Mouse (Mus musculus): Measurements from ENCODE around the gene Pole4. TPM values are rescaled to one million over a fixed set of nuclear protein-coding genes. Genes with fewer than 3 reads are reported as not detected.

Gene Pole4
- polyA plus RNA-seq, 1 experiment from 2014 or later: 41.3 TPM

- WGBS (ENCODE audit: insufficient replicate concordance): 80% methylated on average over 13 of the region's 13 CpGs
- ATAC-seq (ENCODE audit: low read depth): no peak
These were observed 22.0 kb upstream of the Pole4 start for GRCm38 (mm10) chr6:82727206-82727605.

GRCm38 (mm10) chr6:82723321-82723720 is 18.2 kb upstream of the Pole4 start:
- no peaks in the 10 kb centered on the region for H3K4me1 ChIP-seq (ENCODE audit: control insufficient read depth, low read depth, low read length)
- no peaks in the 10 kb centered on the region for H3K27me3 ChIP-seq (ENCODE audit: control insufficient read depth, insufficient read depth, low read depth, low read length)
- H3K9ac ChIP-seq (ENCODE audit: low read depth, low read length): no peak overlapping the region
- 58% methylated on average over 5 of the region's 5 CpGs for WGBS (ENCODE audit: insufficient replicate concordance)
- no peak overlapping the region for H3K4me3 ChIP-seq (ENCODE audit: low read depth, low read length)
- no peaks in the 10 kb centered on the region for H3K9me3 ChIP-seq (replicated peaks; ENCODE audit: control insufficient read depth, low read length)
- no peaks in the 10 kb centered on the region for H3K36me3 ChIP-seq (ENCODE audit: control insufficient read depth, insufficient read depth)
- H3K4me2 ChIP-seq (ENCODE audit: low read depth, low read length): no peak overlapping the region
- ATAC-seq (ENCODE audit: low read depth): no peak
- no peak overlapping the region for H3K27ac ChIP-seq (ENCODE audit: low read length)

More at GRCm38 (mm10) chr6:82727206-82727605, 22.0 kb upstream of the Pole4 start:
- no peaks in the 10 kb centered on the region for H3K4me1 ChIP-seq (ENCODE audit: control insufficient read depth, low read depth, low read length)
- no peak overlapping the region for H3K27ac ChIP-seq (ENCODE audit: low read length)
- H3K9me3 ChIP-seq (replicated peaks; ENCODE audit: control insufficient read depth, low read length): no peaks in the 10 kb centered on the region
- no peak overlapping the region for H3K9ac ChIP-seq (ENCODE audit: low read depth, low read length)
- no peak overlapping the region for H3K4me3 ChIP-seq (ENCODE audit: low read depth, low read length)
- no peaks in the 10 kb centered on the region for H3K27me3 ChIP-seq (ENCODE audit: control insufficient read depth, insufficient read depth, low read depth, low read length)
- no peak overlapping the region for H3K4me2 ChIP-seq (ENCODE audit: low read depth, low read length)
- H3K36me3 ChIP-seq (ENCODE audit: control insufficient read depth, insufficient read depth): no peaks in the 10 kb centered on the region

- WGBS (ENCODE audit: insufficient replicate concordance): 56% methylated on average over 4 of the region's 4 CpGs
- H3K27me3 ChIP-seq (ENCODE audit: control insufficient read depth, insufficient read depth, low read depth, low read length): no peaks in the 10 kb centered on the region
- no peaks in the 10 kb centered on the region for H3K4me1 ChIP-seq (ENCODE audit: control insufficient read depth, low read depth, low read length)
- no peak overlapping the region for H3K9ac ChIP-seq (ENCODE audit: low read depth, low read length)
- no peaks in the 10 kb centered on the region for H3K9me3 ChIP-seq (replicated peaks; ENCODE audit: control insufficient read depth, low read length)
- H3K4me2 ChIP-seq (ENCODE audit: low read depth, low read length): no peak overlapping the region
- H3K36me3 ChIP-seq (ENCODE audit: control insufficient read depth, insufficient read depth): no peaks in the 10 kb centered on the region
- H3K27ac ChIP-seq (ENCODE audit: low read length): no peak overlapping the region
- H3K4me3 ChIP-seq (ENCODE audit: low read depth, low read length): no peak overlapping the region
- ATAC-seq (ENCODE audit: low read depth): no peak
These were observed 11.0 kb upstream of the Pole4 start for GRCm38 (mm10) chr6:82716126-82716525.

GRCm38 (mm10) chr6:82715653-82716052 is 10.5 kb upstream of the Pole4 start:
- Histone ChIP-seq H3K9me3 (replicated peaks; ENCODE audit: control insufficient read depth, low read length) (no peaks in the 10 kb centered on the region), H3K9ac (ENCODE audit: low read depth, low read length) (no peak overlapping the region), H3K4me1 (ENCODE audit: control insufficient read depth, low read depth, low read length) (no peaks in the 10 kb centered on the region), H3K36me3 (ENCODE audit: control insufficient read depth, insufficient read depth) (no peaks in the 10 kb centered on the region), H3K4me2 (ENCODE audit: low read depth, low read length) (no peak overlapping the region), H3K27me3 (ENCODE audit: control insufficient read depth, insufficient read depth, low read depth, low read length) (no peaks in the 10 kb centered on the region), H3K4me3 (ENCODE audit: low read depth, low read length) (no peak overlapping the region), H3K27ac (ENCODE audit: low read length) (no peak overlapping the region)
- WGBS (ENCODE audit: insufficient replicate concordance): 53% methylated on average over 3 of the region's 3 CpGs
- no peak for ATAC-seq (ENCODE audit: low read depth)

GRCm38 (mm10) chr6:82715253-82715652 is 10.1 kb upstream of the Pole4 start:
- no peak for ATAC-seq (ENCODE audit: low read depth)
- Histone ChIP-seq H3K4me2 (ENCODE audit: low read depth, low read length) (no peak overlapping the region), H3K27me3 (ENCODE audit: control insufficient read depth, insufficient read depth, low read depth, low read length) (no peaks in the 10 kb centered on the region), H3K9ac (ENCODE audit: low read depth, low read length) (no peak overlapping the region), H3K27ac (ENCODE audit: low read length) (no peak overlapping the region), H3K36me3 (ENCODE audit: control insufficient read depth, insufficient read depth) (no peaks in the 10 kb centered on the region), H3K4me1 (ENCODE audit: control insufficient read depth, low read depth, low read length) (no peaks in the 10 kb centered on the region), H3K4me3 (ENCODE audit: low read depth, low read length) (no peak overlapping the region), H3K9me3 (replicated peaks; ENCODE audit: control insufficient read depth, low read length) (no peaks in the 10 kb centered on the region)
- 79% methylated on average over 6 of the region's 6 CpGs for WGBS (ENCODE audit: insufficient replicate concordance)

GRCm38 (mm10) chr6:82714841-82715240 is 9.7 kb upstream of the Pole4 start:
- no peaks in the 10 kb centered on the region for H3K36me3 ChIP-seq (ENCODE audit: control insufficient read depth, insufficient read depth)
- H3K4me2 ChIP-seq (ENCODE audit: low read depth, low read length): no peak overlapping the region
- no peaks in the 10 kb centered on the region for H3K4me1 ChIP-seq (ENCODE audit: control insufficient read depth, low read depth, low read length)
- no peaks in the 10 kb centered on the region for H3K27me3 ChIP-seq (ENCODE audit: control insufficient read depth, insufficient read depth, low read depth, low read length)
- H3K9me3 ChIP-seq (replicated peaks; ENCODE audit: control insufficient read depth, low read length): no peaks in the 10 kb centered on the region
- WGBS (ENCODE audit: insufficient replicate concordance): 67% methylated on average over 5 of the region's 5 CpGs
- no peak overlapping the region for H3K4me3 ChIP-seq (ENCODE audit: low read depth, low read length)
- H3K9ac ChIP-seq (ENCODE audit: low read depth, low read length): no peak overlapping the region
- no peak for ATAC-seq (ENCODE audit: low read depth)
- H3K27ac ChIP-seq (ENCODE audit: low read length): no peak overlapping the region

- Histone ChIP-seq H3K9ac (ENCODE audit: low read depth, low read length) (no peak overlapping the region), H3K27me3 (ENCODE audit: control insufficient read depth, insufficient read depth, low read depth, low read length) (no peaks in the 10 kb centered on the region), H3K4me1 (ENCODE audit: control insufficient read depth, low read depth, low read length) (no peaks in the 10 kb centered on the region), H3K36me3 (ENCODE audit: control insufficient read depth, insufficient read depth) (no peaks in the 10 kb centered on the region), H3K4me3 (ENCODE audit: low read depth, low read length) (no peak overlapping the region), H3K9me3 (replicated peaks; ENCODE audit: control insufficient read depth, low read length) (no peaks in the 10 kb centered on the region), H3K27ac (ENCODE audit: low read length) (no peak overlapping the region), H3K4me2 (ENCODE audit: low read depth, low read length) (no peak overlapping the region)
- no peak for ATAC-seq (ENCODE audit: low read depth)
- 14% methylated on average over 3 of the region's 3 CpGs for WGBS (ENCODE audit: insufficient replicate concordance)
These were observed 9.1 kb upstream of the Pole4 start for GRCm38 (mm10) chr6:82714243-82714642.

- WGBS (ENCODE audit: insufficient replicate concordance): 63% methylated on average over 3 of the region's 3 CpGs
- Histone ChIP-seq H3K36me3 (ENCODE audit: control insufficient read depth, insufficient read depth) (no peaks in the 10 kb centered on the region), H3K4me3 (ENCODE audit: low read depth, low read length) (no peak overlapping the region), H3K4me2 (ENCODE audit: low read depth, low read length) (no peak overlapping the region), H3K9me3 (replicated peaks; ENCODE audit: control insufficient read depth, low read length) (no peaks in the 10 kb centered on the region), H3K9ac (ENCODE audit: low read depth, low read length) (no peak overlapping the region), H3K4me1 (ENCODE audit: control insufficient read depth, low read depth, low read length) (no peaks in the 10 kb centered on the region), H3K27me3 (ENCODE audit: control insufficient read depth, insufficient read depth, low read depth, low read length) (no peaks in the 10 kb centered on the region), H3K27ac (ENCODE audit: low read length) (no peak overlapping the region)
- ATAC-seq (ENCODE audit: low read depth): no peak
These were observed 2.6 kb upstream of the Pole4 start for GRCm38 (mm10) chr6:82707742-82708141.

- H3K36me3 ChIP-seq (ENCODE audit: control insufficient read depth, insufficient read depth): no peaks in the 10 kb centered on the region
- H3K9ac ChIP-seq (ENCODE audit: low read depth, low read length): no peak overlapping the region
- no peak for ATAC-seq (ENCODE audit: low read depth)
- no peak overlapping the region for H3K4me3 ChIP-seq (ENCODE audit: low read depth, low read length)
- H3K27me3 ChIP-seq (ENCODE audit: control insufficient read depth, insufficient read depth, low read depth, low read length): no peaks in the 10 kb centered on the region
- no peak overlapping the region for H3K27ac ChIP-seq (ENCODE audit: low read length)
- H3K9me3 ChIP-seq (replicated peaks; ENCODE audit: control insufficient read depth, low read length): no peaks in the 10 kb centered on the region
- H3K4me1 ChIP-seq (ENCODE audit: control insufficient read depth, low read depth, low read length): no peaks in the 10 kb centered on the region
- 75% methylated on average over 10 of the region's 10 CpGs for WGBS (ENCODE audit: insufficient replicate concordance)
- no peak overlapping the region for H3K4me2 ChIP-seq (ENCODE audit: low read depth, low read length)
These were observed 2.1 kb upstream of the Pole4 start for GRCm38 (mm10) chr6:82707241-82707640.

Measured in liver, embryonic 16.5 days (tissue).